Mouse (Mus musculus) kidney, postnatal 0 days (tissue): Measurements from ENCODE around the gene Vmn1r183. TPM values are rescaled to one million over a fixed set of nuclear protein-coding genes. Genes with fewer than 3 reads are reported as not detected.
"Not testable (repeated sequence)": the region's sequence is repeated elsewhere in the genome, so short reads cannot be mapped to it uniquely, and the experiment has no call there.

Experiments used
- ATAC-seq: fragments of 200-750 bp; cut with Nextera tagmentation; replicated peaks from 2 replicates; pipeline ENCODE4 v1.8.0; 2017; ENCODE audit warnings: low read depth, moderate number of reproducible peaks, moderate TSS enrichment, moderate library complexity; ENCODE audit not compliant: low FRiP score
- DNase-seq: peaks from one replicate; pipeline ENCODE4 v3.0.0-alpha.2; 2016; ENCODE audit warnings: low spot score
- H3K27ac ChIP-seq: fragments of 300-500 bp; sonication (generic); 2 replicates; pipeline ENCODE4 v1.5.1; 2014; ENCODE audit warnings: mild to moderate bottlenecking
- H3K27me3 ChIP-seq: fragments of 300-500 bp; sonication (generic); 2 replicates; pipeline ENCODE4 v1.6.1; 2014; ENCODE audit warnings: low read length, mixed read lengths; ENCODE audit not compliant: insufficient read depth
- H3K36me3 ChIP-seq: fragments of 300-500 bp; sonication (generic); 2 replicates; pipeline ENCODE4 v1.6.1; 2014; ENCODE audit warnings: low read length, mixed read lengths; ENCODE audit not compliant: insufficient read depth
- H3K4me1 ChIP-seq: fragments of 300-500 bp; sonication (generic); replicated peaks from 2 replicates; pipeline ENCODE4 v1.6.1; 2014; ENCODE audit warnings: antibody characterized with exemption, low read length, mixed read lengths; ENCODE audit not compliant: insufficient read depth
- H3K4me2 ChIP-seq: fragments of 300-500 bp; sonication (generic); 2 replicates; pipeline ENCODE4 v1.6.1; 2014; ENCODE audit warnings: mild to moderate bottlenecking, low read length, moderate library complexity, mixed read lengths
- H3K4me3 ChIP-seq: fragments of 300-500 bp; sonication (generic); replicated peaks from 2 replicates; pipeline ENCODE4 v1.5.1; 2014; ENCODE audit warnings: low read depth, low read length
- H3K9ac ChIP-seq: fragments of 300-500 bp; sonication (generic); 2 replicates; pipeline ENCODE4 v1.6.1; 2014; ENCODE audit warnings: low read depth, low read length
- H3K9me3 ChIP-seq: fragments of 300-500 bp; sonication (generic); replicated peaks from 2 replicates; pipeline ENCODE4 v1.6.1; 2016; ENCODE audit warnings: low read length, inconsistent platforms, mixed read lengths
- CTCF ChIP-seq: IDR thresholded peaks from 2 replicates; pipeline ENCODE4 v1.5.1; 2016; ENCODE audit warnings: antibody characterized with exemption, low read depth, mild to moderate bottlenecking, moderate library complexity
- WGBS: fragments of 180-500 bp; shearing (Covaris S2); extraction: QIAGEN DNeasy Blood & Tissue Kit; methylation state at CpG from one replicate; pipeline ENCODE4 v1.1.7; 2014; 5-methylcytosine and 5-hydroxymethylcytosine counted together
- polyA plus RNA-seq: library from polyadenylated mRNA; unstranded; fragments of >200 nt; fragmentation: Nextera tagmentation; extraction: Ambion mirVana; gene quantifications from 2 replicates; pipeline ENCODE4 v1.2.1, GENCODE M21; 2015

Gene Vmn1r183
- polyA plus RNA-seq: not detected in 2 replicates

GRCm38 (mm10) chr7:24052660-24053304, at the start of gene Vmn1r183:
Vmn1r183 (plus strand) TSS chr7:24053254.
- Histone ChIP-seq H3K4me2 (no peak within 1 kb of the TSS), H3K27ac (no peak within 1 kb of the TSS), H3K9me3 (no peaks in the 10 kb centered on the region), H3K4me3 (no peak within 1 kb of the TSS), H3K36me3 (no peaks in the 10 kb centered on the region), H3K27me3 (no peaks in the 10 kb centered on the region), H3K9ac (no peak within 1 kb of the TSS), H3K4me1 (no peaks in the 10 kb centered on the region)
- TF ChIP-seq CTCF: no peak
- ATAC-seq (no peak), DNase-seq (no peak)
- WGBS: 81% methylated on average over 4 of the region's 4 CpGs

- not testable (repeated sequence) for H3K4me2 ChIP-seq, ATAC-seq, H3K9me3 ChIP-seq, H3K27ac ChIP-seq, H3K9ac ChIP-seq, H3K4me1 ChIP-seq, H3K27me3 ChIP-seq, DNase-seq, H3K4me3 ChIP-seq, H3K36me3 ChIP-seq
- WGBS: 59% methylated on average over 1 of the region's 1 CpGs
Observed at GRCm38 (mm10) chr7:24074424-24074823, 21.4 kb downstream of the Vmn1r183 start.

- H3K9me3 ChIP-seq: no peaks in the 10 kb centered on the region
- peaks cover 10% of the 10 kb centered on the region; the same call in 1 of the 2 replicates for H3K4me1 ChIP-seq
- 21% methylated on average over 44 of the region's 44 CpGs for WGBS
- DNase-seq (peak; percentile 99), ATAC-seq (peak; percentile 99)
- TF ChIP-seq CTCF: no peak
- peak within 1 kb of the TSS; percentile 58 for H3K4me3 ChIP-seq
- H3K36me3 ChIP-seq: no peaks in the 10 kb centered on the region
- H3K4me2 ChIP-seq: peak within 1 kb of the TSS; percentile 82
- H3K9ac ChIP-seq: peak within 1 kb of the TSS; percentile 60
- H3K27me3 ChIP-seq: no peaks in the 10 kb centered on the region
- peak within 1 kb of the TSS; percentile 68 for H3K27ac ChIP-seq
Observed at GRCm38 (mm10) chr7:24081634-24082431, 28.8 kb downstream of the Vmn1r183 start, which contains the start of gene Zfp180. Zfp180 (plus strand) TSS chr7:24081924.

- peaks cover 10% of the 10 kb centered on the region; the same call in 1 of the 2 replicates for H3K4me1 ChIP-seq
- ATAC-seq: peak; percentile 1; the same call in 1 of the 2 replicates
- DNase-seq: no peak
- peak overlapping the region; percentile 68 for H3K27ac ChIP-seq
- peak overlapping the region; percentile 82 for H3K4me2 ChIP-seq
- H3K27me3 ChIP-seq: no peaks in the 10 kb centered on the region
- TF ChIP-seq CTCF: no peak
- H3K9ac ChIP-seq: peak overlapping the region; percentile 60
- H3K9me3 ChIP-seq: no peaks in the 10 kb centered on the region
- peak overlapping the region; percentile 58 for H3K4me3 ChIP-seq
- WGBS: 37% methylated on average over 15 of the region's 15 CpGs
- 0 out of 2 replicates have a peak, but pooled peaks cover under 1% of the 10 kb centered on the region for H3K36me3 ChIP-seq
Observed at GRCm38 (mm10) chr7:24082457-24083235, 29.6 kb downstream of the Vmn1r183 start.

GRCm38 (mm10) chr7:24086871-24087270, 33.8 kb downstream of the Vmn1r183 start:
- Histone ChIP-seq H3K27ac (no peak overlapping the region), H3K36me3 (0 out of 2 replicates have a peak, but pooled peaks cover 3% of the 10 kb centered on the region), H3K4me3 (no peak overlapping the region), H3K9ac (no peak overlapping the region), H3K4me2 (no peak overlapping the region), H3K27me3 (no peaks in the 10 kb centered on the region), H3K4me1 (peaks cover 10% of the 10 kb centered on the region; the same call in 1 of the 2 replicates), H3K9me3 (no peaks in the 10 kb centered on the region)
- ATAC-seq (no peak), DNase-seq (no peak)
- WGBS: 93% methylated on average over 4 of the region's 4 CpGs
- no peak for TF ChIP-seq CTCF
